In genomic region chr3:89392871-89393311, GRCm38 (mm10) we compare ENCODE assay signal across 8 mouse cellular contexts. TPM values are rescaled to one million over a fixed set of nuclear protein-coding genes. Genes with fewer than 3 reads are reported as not detected.
DNase-seq lines count a peak whose midpoint lies in the region; ATAC-seq and TF ChIP-seq lines count a peak whose summit lies in the region.

No protein-coding gene starts in this region.

- H3K4me2 ChIP-seq in embryonic facial prominence, embryonic 12.5 days (replicated peaks): peak overlapping the region; percentile 97
- peak overlapping the region; percentile 99 for H3K4me2 ChIP-seq in hindbrain, embryonic 13.5 days
- peak overlapping the region; percentile 100 for H3K4me2 ChIP-seq in neural tube, embryonic 12.5 days (replicated peaks)

- ATAC-seq in CD4-positive, CD25-positive, alpha-beta regulatory T cell, adult 4 months: no peak
- no peak for ATAC-seq in embryonic facial prominence, embryonic 12.5 days (ENCODE audit: insufficient number of reproducible peaks, insufficient read depth, low FRiP score, low TSS enrichment)
- ATAC-seq in hindbrain, embryonic 13.5 days (ENCODE audit: low FRiP score): no peak
- ATAC-seq in neural tube, embryonic 12.5 days (ENCODE audit: low FRiP score, low read depth): no peak

- TF ChIP-seq EP300 in MEL (IDR thresholded peaks at IDR 0.05; ENCODE audit: low read depth in 1 of 2, low read length in 2 of 2): no peak

- peak overlapping the region; percentile 53 for H3K27ac ChIP-seq in MEL (ENCODE audit: control insufficient read depth, low read depth, low read length)
- no peak overlapping the region for H3K27ac ChIP-seq in embryonic facial prominence, embryonic 12.5 days
- no peak overlapping the region for H3K27ac ChIP-seq in hindbrain, embryonic 13.5 days
- peak overlapping the region; percentile 87 for H3K27ac ChIP-seq in liver, adult 2 months (replicated peaks; ENCODE audit: insufficient read depth, low read depth, low read length)
- no peak overlapping the region for H3K27ac ChIP-seq in neural tube, embryonic 12.5 days

- no peak for TF ChIP-seq CTCF in MEL (IDR thresholded peaks at IDR 0.05 in 2 of 3, conservative IDR thresholded peaks at IDR 0.05 in 1 of 3; ENCODE audit: control insufficient read depth in 1 of 3, insufficient read depth in 1 of 3, low read depth in 2 of 3, low read length in 3 of 3, poor library complexity in 1 of 3, severe bottlenecking in 1 of 3)
- no peak for TF ChIP-seq CTCF in liver, adult 2 months (IDR thresholded peaks at IDR 0.05; ENCODE audit: low read depth, low read length)

- H3K9ac ChIP-seq in MEL (ENCODE audit: control insufficient read depth, low read depth, low read length, poor library complexity, severe bottlenecking): peak overlapping the region; percentile 65
- H3K9ac ChIP-seq in embryonic facial prominence, embryonic 12.5 days: no peak overlapping the region
- peak overlapping the region; percentile 65 for H3K9ac ChIP-seq in hindbrain, embryonic 13.5 days
- peak overlapping the region; percentile 82 for H3K9ac ChIP-seq in liver, adult 2 months (ENCODE audit: low read depth, low read length)
- no peak overlapping the region for H3K9ac ChIP-seq in neural tube, embryonic 12.5 days

- H3K4me3 ChIP-seq in MEL (ENCODE audit: control insufficient read depth in 1 of 2, insufficient read depth in 1 of 2, low read depth in 2 of 2, low read length in 2 of 2): peak overlapping the region; percentile 86 to 94
- H3K4me3 ChIP-seq in embryonic facial prominence, embryonic 12.5 days: peak overlapping the region; percentile 50
- peak overlapping the region; percentile 52 for H3K4me3 ChIP-seq in hindbrain, embryonic 13.5 days
- peak overlapping the region; percentile 71 for H3K4me3 ChIP-seq in liver, adult 2 months (ENCODE audit: insufficient read depth, low read depth, low read length)
- peak overlapping the region; percentile 50 for H3K4me3 ChIP-seq in neural tube, embryonic 12.5 days

- no peaks in the 10 kb centered on the region for H3K27me3 ChIP-seq in MEL (ENCODE audit: control insufficient read depth in 1 of 2, insufficient read depth in 2 of 2, low read length in 2 of 2)
- peaks cover 26% of the 10 kb centered on the region for H3K27me3 ChIP-seq in embryonic facial prominence, embryonic 12.5 days
- peaks cover 50% of the 10 kb centered on the region for H3K27me3 ChIP-seq in hindbrain, embryonic 13.5 days
- H3K27me3 ChIP-seq in liver, adult 2 months (ENCODE audit: control insufficient read depth, insufficient read depth, low read length): no peaks in the 10 kb centered on the region
- H3K27me3 ChIP-seq in neural tube, embryonic 12.5 days (replicated peaks): peaks cover 22% of the 10 kb centered on the region

- no peak for TF ChIP-seq POLR2A in MEL (IDR thresholded peaks at IDR 0.05; ENCODE audit: control insufficient read depth in 1 of 2, insufficient read depth in 1 of 2, low read depth in 1 of 2, low read length in 2 of 2, poor library complexity in 1 of 2)
- 0 out of 2 replicates have a peak, but pooled peaks have one; percentile 26 for TF ChIP-seq POLR2A in liver, adult 2 months (IDR thresholded peaks at IDR 0.05; ENCODE audit: extremely low read depth, insufficient read depth, low read length)

- H3K4me1 ChIP-seq in MEL (ENCODE audit: control insufficient read depth in 1 of 2, insufficient read depth in 2 of 2, low read length in 2 of 2): peaks cover 14 to 41% of the 10 kb centered on the region in 2 experiments
- H3K4me1 ChIP-seq in embryonic facial prominence, embryonic 12.5 days: peaks cover 46% of the 10 kb centered on the region
- H3K4me1 ChIP-seq in hindbrain, embryonic 13.5 days (replicated peaks): peaks cover 77% of the 10 kb centered on the region
- peaks cover 32% of the 10 kb centered on the region for H3K4me1 ChIP-seq in liver, adult 2 months (ENCODE audit: control insufficient read depth, insufficient read depth, low read length)
- H3K4me1 ChIP-seq in neural tube, embryonic 12.5 days: peaks cover 60% of the 10 kb centered on the region

- H3K79me2 ChIP-seq in MEL (ENCODE audit: control insufficient read depth, insufficient read depth, low read length, poor library complexity): peaks cover 16% of the 10 kb centered on the region
- H3K79me2 ChIP-seq in liver, adult 2 months (ENCODE audit: control insufficient read depth, insufficient read depth, low read length): peaks cover 43% of the 10 kb centered on the region

- H3K9me3 ChIP-seq in MEL (replicated peaks; ENCODE audit: insufficient read depth, low read length): no peaks in the 10 kb centered on the region
- H3K9me3 ChIP-seq in embryonic facial prominence, embryonic 12.5 days: no peaks in the 10 kb centered on the region
- H3K9me3 ChIP-seq in hindbrain, embryonic 13.5 days: no peaks in the 10 kb centered on the region
- no peaks in the 10 kb centered on the region for H3K9me3 ChIP-seq in neural tube, embryonic 12.5 days

- under 1% methylated on average over 17 of the region's 24 CpGs for WGBS in embryonic facial prominence, embryonic 12.5 days
- 0% methylated on average over 21 of the region's 24 CpGs for WGBS in hindbrain, embryonic 13.5 days
- 1% methylated on average over 20 of the region's 24 CpGs for WGBS in liver, adult 2 months
- WGBS in neural tube, embryonic 12.5 days: 2% methylated on average over 22 of the region's 24 CpGs

- TF ChIP-seq RAD21 in MEL (IDR thresholded peaks at IDR 0.05; ENCODE audit: low read depth, low read length): no peak

- peaks cover 0 to 34% of the 10 kb centered on the region in 2 experiments; a peak in 2 of 4 replicates for H3K36me3 ChIP-seq in MEL (ENCODE audit: control insufficient read depth in 1 of 2, insufficient read depth in 2 of 2, low read length in 2 of 2)
- no peaks in the 10 kb centered on the region for H3K36me3 ChIP-seq in embryonic facial prominence, embryonic 12.5 days
- no peaks in the 10 kb centered on the region for H3K36me3 ChIP-seq in hindbrain, embryonic 13.5 days
- H3K36me3 ChIP-seq in liver, adult 2 months (ENCODE audit: control insufficient read depth, insufficient read depth, low read length): no peaks in the 10 kb centered on the region
- no peaks in the 10 kb centered on the region for H3K36me3 ChIP-seq in neural tube, embryonic 12.5 days

- peak; percentile 55 for DNase-seq in CD4-positive, CD25-positive, alpha-beta regulatory T cell, adult 2 months (ENCODE audit: low read depth, low spot score)
- peak; percentile 73 for DNase-seq in MEL (ENCODE audit: low read depth, low spot score)
- DNase-seq in liver, adult 2 months (ENCODE audit: extremely low read depth, low read depth, low spot score): no peak
- no peak for DNase-seq in layer of hippocampus, postnatal 14 days (ENCODE audit: low spot score in 2 of 2)

RNA-seq across cellular contexts. Expression of gene Zbtb7b, which starts 1.7 kb away (rescaled TPM):
- polyA plus RNA-seq in CD4-positive, CD25-positive, alpha-beta regulatory T cell, adult 4 months (2017; shearing (Covaris generic)): 10 to 100 TPM; 11.7 to 13.2 TPM
- 8.1 and 8.5 TPM in 2 replicates for total RNA-seq in MEL (2012; rRNA removed)
- 10 to 100 TPM in 1 of 2 experiments, not detected in 1; 20.1 TPM for polyA plus RNA-seq in MEL (2012; ENCODE audit: insufficient read depth in 1 of 2, insufficient read length in 2 of 2, low read depth in 1 of 2, low replicate concordance in 2 of 2, missing spikeins in 1 of 2)
- polyA plus RNA-seq in embryonic facial prominence, embryonic 12.5 days (2016; fragmentation: Nextera tagmentation; extraction: Ambion mirVana): 0.83 and 1.9 TPM in 2 replicates
- polyA plus RNA-seq in hindbrain, embryonic 13.5 days (2015; fragmentation: Nextera tagmentation; extraction: Ambion mirVana): 0.70 and 0.73 TPM in 2 replicates
- 28.9 and 31.9 TPM in 2 replicates for total RNA-seq in liver, adult 2 months (2014; rRNA removed)
- polyA plus RNA-seq in liver, adult 2 months (2012; rRNA removed): 85.0 and 87.2 TPM in 2 replicates
- polyA plus RNA-seq in neural tube, embryonic 12.5 days (2016; fragmentation: Nextera tagmentation; extraction: Ambion mirVana): 0.70 and 0.71 TPM in 2 replicates
- 10 to 100 TPM; 12.1 to 15.1 TPM for total RNA-seq in layer of hippocampus, postnatal 14 days (2021)

RNA-seq across cellular contexts. Expression of gene Lenep, which starts 9.7 kb away (rescaled TPM):
- polyA plus RNA-seq in CD4-positive, CD25-positive, alpha-beta regulatory T cell, adult 4 months (2017; shearing (Covaris generic)): 1 to 10 TPM in 1 of 2 experiments, not detected in 1; 5.3 TPM
- not detected in 2 replicates for total RNA-seq in MEL (2012; rRNA removed)
- polyA plus RNA-seq in MEL (2012; ENCODE audit: insufficient read depth in 1 of 2, insufficient read length in 2 of 2, low read depth in 1 of 2, low replicate concordance in 2 of 2, missing spikeins in 1 of 2): not detected
- 0.09 and 0.64 TPM in 2 replicates for polyA plus RNA-seq in embryonic facial prominence, embryonic 12.5 days (2016; fragmentation: Nextera tagmentation; extraction: Ambion mirVana)
- 1.1 and 1.4 TPM in 2 replicates for polyA plus RNA-seq in hindbrain, embryonic 13.5 days (2015; fragmentation: Nextera tagmentation; extraction: Ambion mirVana)
- not detected in 2 replicates for total RNA-seq in liver, adult 2 months (2014; rRNA removed)
- polyA plus RNA-seq in liver, adult 2 months (2012; rRNA removed): not detected in 2 replicates
- 0.37 and 0.46 TPM in 2 replicates for polyA plus RNA-seq in neural tube, embryonic 12.5 days (2016; fragmentation: Nextera tagmentation; extraction: Ambion mirVana)
- total RNA-seq in layer of hippocampus, postnatal 14 days (2021): 1 to 10 TPM; 3.2 to 4.3 TPM

RNA-seq across cellular contexts. Expression of gene Flad1, which starts 18.8 kb away (rescaled TPM):
- polyA plus RNA-seq in CD4-positive, CD25-positive, alpha-beta regulatory T cell, adult 4 months (2017; shearing (Covaris generic)): 10 to 100 TPM; 52.2 to 71.7 TPM
- total RNA-seq in MEL (2012; rRNA removed): 38.0 and 42.9 TPM in 2 replicates
- polyA plus RNA-seq in MEL (2012; ENCODE audit: insufficient read depth in 1 of 2, insufficient read length in 2 of 2, low read depth in 1 of 2, low replicate concordance in 2 of 2, missing spikeins in 1 of 2): 10 to 100 TPM in 1 of 2 experiments, not detected in 1; 54.2 TPM
- 30.3 TPM in 2 replicates for polyA plus RNA-seq in embryonic facial prominence, embryonic 12.5 days (2016; fragmentation: Nextera tagmentation; extraction: Ambion mirVana)
- 38.5 and 39.3 TPM in 2 replicates for polyA plus RNA-seq in hindbrain, embryonic 13.5 days (2015; fragmentation: Nextera tagmentation; extraction: Ambion mirVana)
- 29.0 and 33.0 TPM in 2 replicates for total RNA-seq in liver, adult 2 months (2014; rRNA removed)
- 62.6 and 67.3 TPM in 2 replicates for polyA plus RNA-seq in liver, adult 2 months (2012; rRNA removed)
- 33.4 and 35.0 TPM in 2 replicates for polyA plus RNA-seq in neural tube, embryonic 12.5 days (2016; fragmentation: Nextera tagmentation; extraction: Ambion mirVana)
- total RNA-seq in layer of hippocampus, postnatal 14 days (2021): 10 to 100 TPM; 30.4 to 30.5 TPM

RNA-seq across cellular contexts. Expression of gene Cks1b, which starts 25.3 kb away (rescaled TPM):
- 10 to 100 TPM; 21.6 to 40.2 TPM for polyA plus RNA-seq in CD4-positive, CD25-positive, alpha-beta regulatory T cell, adult 4 months (2017; shearing (Covaris generic))
- 271 and 292 TPM in 2 replicates for total RNA-seq in MEL (2012; rRNA removed)
- 100 to 1,000 TPM; 177 to 438 TPM for polyA plus RNA-seq in MEL (2012; ENCODE audit: insufficient read depth in 1 of 2, insufficient read length in 2 of 2, low read depth in 1 of 2, low replicate concordance in 2 of 2, missing spikeins in 1 of 2)
- 480 and 499 TPM in 2 replicates for polyA plus RNA-seq in embryonic facial prominence, embryonic 12.5 days (2016; fragmentation: Nextera tagmentation; extraction: Ambion mirVana)
- polyA plus RNA-seq in hindbrain, embryonic 13.5 days (2015; fragmentation: Nextera tagmentation; extraction: Ambion mirVana): 116 and 121 TPM in 2 replicates
- total RNA-seq in liver, adult 2 months (2014; rRNA removed): 3.0 and 6.0 TPM in 2 replicates
- polyA plus RNA-seq in liver, adult 2 months (2012; rRNA removed): 7.9 and 11.0 TPM in 2 replicates
- 252 and 272 TPM in 2 replicates for polyA plus RNA-seq in neural tube, embryonic 12.5 days (2016; fragmentation: Nextera tagmentation; extraction: Ambion mirVana)
- total RNA-seq in layer of hippocampus, postnatal 14 days (2021): 1 to 10 TPM; 4.6 to 6.5 TPM

RNA-seq across cellular contexts. Expression of gene Shc1, which starts 25.4 kb away (rescaled TPM):
- polyA plus RNA-seq in CD4-positive, CD25-positive, alpha-beta regulatory T cell, adult 4 months (2017; shearing (Covaris generic)): 10 to 100 TPM; 33.2 to 35.2 TPM
- total RNA-seq in MEL (2012; rRNA removed): 41.9 and 49.2 TPM in 2 replicates
- 10 to 100 TPM in 1 of 2 experiments, not detected in 1; 79.8 TPM for polyA plus RNA-seq in MEL (2012; ENCODE audit: insufficient read depth in 1 of 2, insufficient read length in 2 of 2, low read depth in 1 of 2, low replicate concordance in 2 of 2, missing spikeins in 1 of 2)
- 94.5 and 97.5 TPM in 2 replicates for polyA plus RNA-seq in embryonic facial prominence, embryonic 12.5 days (2016; fragmentation: Nextera tagmentation; extraction: Ambion mirVana)
- polyA plus RNA-seq in hindbrain, embryonic 13.5 days (2015; fragmentation: Nextera tagmentation; extraction: Ambion mirVana): 24.3 and 24.4 TPM in 2 replicates
- total RNA-seq in liver, adult 2 months (2014; rRNA removed): 37.7 and 42.0 TPM in 2 replicates
- polyA plus RNA-seq in liver, adult 2 months (2012; rRNA removed): 56.8 and 57.4 TPM in 2 replicates
- 51.4 and 57.5 TPM in 2 replicates for polyA plus RNA-seq in neural tube, embryonic 12.5 days (2016; fragmentation: Nextera tagmentation; extraction: Ambion mirVana)
- total RNA-seq in layer of hippocampus, postnatal 14 days (2021): 10 to 100 TPM; 14.2 to 15.0 TPM

Comparison
In these comparisons a context has a peak if more than half of its experiments do, and no peak if none do; other contexts are left out.
1. DNase-seq: peak in CD4-positive, CD25-positive, alpha-beta regulatory T cell, adult 2 months (single experiment) and MEL (single experiment); none in liver, adult 2 months (single experiment) and layer of hippocampus, postnatal 14 days (0 of 2).
2. H3K27ac ChIP-seq: peak in MEL (single experiment) and liver, adult 2 months (single experiment); none in embryonic facial prominence, embryonic 12.5 days (single experiment), hindbrain, embryonic 13.5 days (single experiment) and neural tube, embryonic 12.5 days (single experiment).
3. H3K9ac ChIP-seq: peak in MEL (single experiment), hindbrain, embryonic 13.5 days (single experiment) and liver, adult 2 months (single experiment); none in embryonic facial prominence, embryonic 12.5 days (single experiment) and neural tube, embryonic 12.5 days (single experiment).
4. Peak in every context shown above with its lines, with median percentiles within 50 percentile points of each other: H3K4me3 ChIP-seq and H3K4me2 ChIP-seq.